Mouse (Mus musculus) lung, embryonic 14.5 days (tissue): ENCODE measurements around the gene Lancl2. TPM values are rescaled to one million over a fixed set of nuclear protein-coding genes. Genes with fewer than 3 reads are reported as not detected.

Source experiments
- ATAC-seq: fragments of 200-750 bp; cut with Nextera tagmentation; 2 replicates; pipeline ENCODE4 v1.8.0; 2017; ENCODE audit warnings: mild to moderate bottlenecking, moderate TSS enrichment, moderate library complexity; ENCODE audit not compliant: insufficient read depth
- DNase-seq: peaks from one replicate; pipeline ENCODE4 v3.0.0-alpha.2; 2015
- H3K27ac ChIP-seq: fragments of 300-500 bp; sonication (generic); 2 replicates; pipeline ENCODE4 v1.5.1; 2014; ENCODE audit warnings: low read depth, mild to moderate bottlenecking, moderate library complexity
- H3K27me3 ChIP-seq: fragments of 300-500 bp; sonication (generic); 2 replicates; pipeline ENCODE4 v1.6.1; 2014; ENCODE audit warnings: low read length, control low read depth; ENCODE audit not compliant: insufficient read depth
- H3K36me3 ChIP-seq: fragments of 300-500 bp; sonication (generic); 2 replicates; pipeline ENCODE4 v1.6.1; 2014; ENCODE audit warnings: control low read depth; ENCODE audit not compliant: insufficient read depth
- H3K4me1 ChIP-seq: fragments of 300-500 bp; sonication (generic); 2 replicates; pipeline ENCODE4 v1.6.1; 2014; ENCODE audit warnings: antibody characterized with exemption, control low read depth; ENCODE audit not compliant: insufficient read depth
- H3K4me2 ChIP-seq: fragments of 300-500 bp; sonication (generic); 2 replicates; pipeline ENCODE4 v1.6.1; 2014; ENCODE audit warnings: mild to moderate bottlenecking
- H3K4me3 ChIP-seq: fragments of 300-500 bp; sonication (generic); 2 replicates; pipeline ENCODE4 v1.5.1; 2014; ENCODE audit warnings: low read depth, low read length
- H3K9ac ChIP-seq: fragments of 300-500 bp; sonication (generic); 2 replicates; pipeline ENCODE4 v1.6.1; 2014
- H3K9me3 ChIP-seq: fragments of 300-500 bp; sonication (generic); 2 replicates; pipeline ENCODE4 v1.6.1; 2016; ENCODE audit warnings: low read depth, low read length, control low read depth
- CTCF ChIP-seq: IDR thresholded peaks from 2 replicates; pipeline ENCODE4 v1.5.1; 2016; ENCODE audit warnings: antibody characterized with exemption, low read depth
- WGBS: fragments of 180-500 bp; shearing (Covaris S2); extraction: QIAGEN DNeasy Blood & Tissue Kit; methylation state at CpG from one replicate; pipeline ENCODE4 v1.1.7; 2014; 5-methylcytosine and 5-hydroxymethylcytosine counted together
- polyA plus RNA-seq: library from polyadenylated mRNA; unstranded; fragments of >200 nt; fragmentation: Nextera tagmentation; extraction: Ambion mirVana; gene quantifications from 2 replicates; pipeline ENCODE4 v1.2.1, GENCODE M21; 2014

Gene Lancl2
- polyA plus RNA-seq, 1 experiment from 2014 or later = 29.9 TPM

DNA sequence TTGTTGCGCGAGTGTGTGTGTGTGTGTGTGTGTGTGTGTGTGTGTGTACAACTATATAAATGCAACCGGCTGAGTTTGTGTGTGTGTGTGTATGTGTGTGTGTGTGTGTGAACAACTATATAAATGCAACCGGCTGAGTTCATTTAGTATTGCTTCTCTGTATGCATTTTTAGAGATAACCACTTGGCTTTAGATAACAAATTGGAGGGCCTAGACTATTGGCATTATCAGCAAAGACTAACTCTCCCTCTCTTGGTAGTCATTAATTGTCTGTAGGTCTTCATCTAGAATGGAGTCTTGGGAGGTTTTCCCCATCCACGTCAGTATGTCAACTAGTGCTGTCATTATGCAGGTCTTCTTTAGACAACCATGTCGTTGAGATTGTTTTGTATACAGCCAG, 85.0 kb downstream of the Lancl2 start:
- DNase-seq (no peak), ATAC-seq (no peak)
- H3K4me3 ChIP-seq = no peak overlapping the region
- H3K27ac ChIP-seq = no peak overlapping the region
- H3K9me3 ChIP-seq = no peaks in the 10 kb centered on the region
- no peaks in the 10 kb centered on the region for H3K36me3 ChIP-seq
- 90% methylated on average over 6 of the region's 6 CpGs for WGBS
- no peaks in the 10 kb centered on the region for H3K4me1 ChIP-seq
- H3K27me3 ChIP-seq = no peaks in the 10 kb centered on the region
- no peak overlapping the region for H3K4me2 ChIP-seq
- H3K9ac ChIP-seq = no peak overlapping the region
- TF ChIP-seq CTCF = no peak

Other genes starting within 250 kb of the Lancl2 start
- 4.7 and 6.0 TPM in 2 replicates for gene Ppm1k, start 167.1 kb upstream of the Lancl2 start, polyA plus RNA-seq
- gene Herc6, start 121.5 kb upstream of the Lancl2 start, polyA plus RNA-seq = 3.7 and 3.9 TPM in 2 replicates
- gene Pyurf, start 10.5 kb upstream of the Lancl2 start, polyA plus RNA-seq = 19.1 and 19.9 TPM in 2 replicates
- gene Vopp1, start 122.6 kb downstream of the Lancl2 start, polyA plus RNA-seq = 22.5 and 25.8 TPM in 2 replicates
- not detected in 2 replicates for gene Vmn1r21, start 147.8 kb downstream of the Lancl2 start, polyA plus RNA-seq
- gene Vmn1r22, start 205.5 kb downstream of the Lancl2 start, polyA plus RNA-seq = not detected in 2 replicates
- not detected in 2 replicates for gene Vmn1r23, start 224.3 kb downstream of the Lancl2 start, polyA plus RNA-seq